Mouse (Mus musculus) thymus, postnatal 25 days (tissue): ENCODE results near the gene Cacna2d3.

Experiments used
- DNase-seq: peaks from one replicate; pipeline ENCODE4 v3.0.0; 2022

Gene Cacna2d3

GRCm38 (mm10) chr14:29639266-29639665 is 82.4 kb downstream of the Cacna2d3 start:
- DNase-seq = no peak

GRCm38 (mm10) chr14:29628213-29628612 is 93.5 kb downstream of the Cacna2d3 start:
- DNase-seq = no peak

GRCm38 (mm10) chr14:29612436-29612835 is 109.2 kb downstream of the Cacna2d3 start:
- no peak for DNase-seq

GRCm38 (mm10) chr14:29608761-29609160 is 112.9 kb downstream of the Cacna2d3 start:
- DNase-seq = no peak

- no peak for DNase-seq
These were observed 122.2 kb downstream of the Cacna2d3 start for GRCm38 (mm10) chr14:29599428-29599827.

GRCm38 (mm10) chr14:29592896-29593295 is 128.8 kb downstream of the Cacna2d3 start:
- no peak for DNase-seq

GRCm38 (mm10) chr14:29589628-29590027 is 132.0 kb downstream of the Cacna2d3 start:
- DNase-seq = no peak

- DNase-seq = no peak
These were observed 139.7 kb downstream of the Cacna2d3 start for GRCm38 (mm10) chr14:29581961-29582360.

GRCm38 (mm10) chr14:29577786-29578185 is 143.9 kb downstream of the Cacna2d3 start:
- DNase-seq = no peak

- no peak for DNase-seq
These were observed 146.1 kb downstream of the Cacna2d3 start for GRCm38 (mm10) chr14:29575551-29575950.

- no peak for DNase-seq
These were observed 159.0 kb downstream of the Cacna2d3 start for GRCm38 (mm10) chr14:29562704-29563103.

GRCm38 (mm10) chr14:29561122-29561834 is 160.4 kb downstream of the Cacna2d3 start:
- DNase-seq = no peak

- DNase-seq = no peak
These were observed 163.2 kb downstream of the Cacna2d3 start for GRCm38 (mm10) chr14:29558440-29558839.

- DNase-seq = no peak
These were observed 165.5 kb downstream of the Cacna2d3 start for GRCm38 (mm10) chr14:29556152-29556551.

- no peak for DNase-seq
These were observed 169.2 kb downstream of the Cacna2d3 start for GRCm38 (mm10) chr14:29552471-29552870.

GRCm38 (mm10) chr14:29548646-29549045 is 173.0 kb downstream of the Cacna2d3 start:
- no peak for DNase-seq

GRCm38 (mm10) chr14:29530516-29530915 is 191.1 kb downstream of the Cacna2d3 start:
- DNase-seq = no peak

GRCm38 (mm10) chr14:29528696-29529095 is 193.0 kb downstream of the Cacna2d3 start:
- no peak for DNase-seq

- no peak for DNase-seq
These were observed 201.7 kb downstream of the Cacna2d3 start for GRCm38 (mm10) chr14:29519751-29520669.

GRCm38 (mm10) chr14:29502667-29503066 is 219.0 kb downstream of the Cacna2d3 start:
- DNase-seq = no peak

GRCm38 (mm10) chr14:29498546-29499290 is 222.9 kb downstream of the Cacna2d3 start:
- no peak for DNase-seq

- DNase-seq = no peak
These were observed 225.1 kb downstream of the Cacna2d3 start for GRCm38 (mm10) chr14:29496552-29496951.

GRCm38 (mm10) chr14:29491786-29492185 is 229.9 kb downstream of the Cacna2d3 start:
- DNase-seq = no peak
